Mouse (Mus musculus): ENCODE results near the gene Cers5.

DNA sequence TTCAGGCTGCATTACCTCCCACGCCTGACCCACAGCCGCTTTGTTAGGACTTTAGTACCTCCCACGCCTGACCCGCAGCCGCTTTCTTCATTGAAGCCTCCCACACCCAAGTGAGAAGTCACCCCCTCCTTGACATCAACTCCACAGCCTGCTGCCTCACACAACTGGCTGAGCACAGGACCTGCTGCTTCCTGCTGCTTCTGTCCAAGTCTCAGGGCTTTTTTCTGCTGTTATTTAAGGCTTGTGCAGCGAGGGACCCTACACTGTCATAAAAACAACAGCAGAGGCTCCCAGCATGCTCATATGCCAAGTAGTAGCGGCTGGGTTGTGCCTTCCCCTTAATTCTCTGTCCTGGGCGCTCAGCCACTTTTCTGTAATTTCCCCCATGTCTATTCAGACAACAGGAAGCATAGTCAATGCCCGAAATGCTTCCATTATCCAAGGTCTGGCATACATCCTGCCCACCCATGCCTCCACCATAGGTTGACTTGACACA lies 15.0 kb upstream of the Cers5 start:
- TF ChIP-seq POLR2A (IDR thresholded peaks at IDR 0.05; ENCODE audit: extremely low read depth, insufficient read depth, low read length) (no peak), CTCF (IDR thresholded peaks at IDR 0.05; ENCODE audit: extremely low read depth, insufficient read depth, low read length) (no peak)
